Mouse (Mus musculus) brown adipose tissue, adult 24 weeks (tissue): ENCODE results near the gene Gbp5. TPM values are rescaled to one million over a fixed set of nuclear protein-coding genes. Genes with fewer than 3 reads are reported as not detected.
A peak's percentile ranks its signal among the peaks of the same experiment; 100 is the strongest.
"Not testable (repeated sequence)": the region's sequence is repeated elsewhere in the genome, so short reads cannot be mapped to it uniquely, and the experiment has no call there.

ENCODE experiments used
- H3K27ac ChIP-seq: fragments of 200-500 bp; replicated peaks from 2 replicates; pipeline ENCODE4 v1.5.1; 2012; ENCODE audit warnings: low read depth, mild to moderate bottlenecking, low read length
- H3K4me1 ChIP-seq: fragments of 200-500 bp; 2 replicates; pipeline ENCODE4 v1.6.1; 2012; ENCODE audit warnings: low read length, mixed read lengths; ENCODE audit not compliant: control insufficient read depth, insufficient read depth, insufficient read length
- H3K4me3 ChIP-seq: fragments of 200-500 bp; 2 replicates; pipeline ENCODE4 v1.5.1; 2012; ENCODE audit warnings: low read depth, mild to moderate bottlenecking, low read length, moderate library complexity; ENCODE audit not compliant: insufficient read depth
- polyA plus RNA-seq: library from polyadenylated mRNA; stranded (reverse); fragments of >200 nt; gene quantifications from 2 replicates; pipeline ENCODE4 v1.2.4, GENCODE M21; 2012; ENCODE audit not compliant: missing spikeins, insufficient read depth, insufficient read length

The Gbp5 gene
- polyA plus RNA-seq, 1 experiment: 3.0 TPM

DNA sequence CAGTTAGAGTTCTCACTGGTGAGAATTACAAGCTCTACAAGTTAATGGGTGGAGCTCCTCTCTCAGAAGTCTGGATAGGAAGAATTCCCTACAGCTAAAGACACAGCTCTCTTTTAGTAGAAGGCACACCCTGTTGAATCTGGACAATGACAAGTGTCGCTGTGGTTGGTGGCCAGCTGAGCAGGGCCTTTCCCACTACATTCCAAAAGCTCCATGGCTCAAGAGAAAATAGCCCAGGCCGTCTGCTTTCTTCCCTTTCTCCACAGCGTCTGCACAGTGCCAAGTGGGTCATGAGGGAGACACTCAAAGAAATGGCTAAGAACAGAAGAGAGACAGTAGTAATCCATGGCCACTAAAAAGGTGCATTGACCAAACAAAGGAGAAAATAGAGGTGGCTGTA, 34.3 kb downstream of the Gbp5 start:
- no peak overlapping the region for H3K27ac ChIP-seq
- peaks cover 10% of the 10 kb centered on the region; the same call in 1 of the 2 replicates for H3K4me1 ChIP-seq
- H3K4me3 ChIP-seq: no peak overlapping the region

DNA sequence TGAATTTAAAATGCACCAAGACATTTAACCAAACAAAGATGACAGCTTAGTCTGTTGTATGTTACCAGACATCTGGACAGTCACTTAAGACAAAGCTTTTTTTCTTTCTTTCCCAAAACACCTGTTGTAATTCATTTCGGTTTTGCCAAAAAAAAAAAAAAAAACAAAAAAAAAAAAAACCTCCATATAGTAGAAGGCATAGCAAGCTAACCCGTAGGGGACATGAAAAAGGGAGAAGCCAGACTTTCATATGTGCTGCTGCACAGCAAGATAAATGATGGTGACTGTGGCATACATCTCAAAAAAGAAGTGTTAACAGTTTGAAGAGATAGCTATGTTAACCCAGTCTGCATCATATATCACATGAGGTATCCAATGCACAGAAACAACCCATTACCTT, 35.8 kb downstream of the Gbp5 start:
- peaks cover 10% of the 10 kb centered on the region; the same call in 1 of the 2 replicates for H3K4me1 ChIP-seq
- peak overlapping the region; percentile 57 for H3K27ac ChIP-seq
- H3K4me3 ChIP-seq: peak overlapping the region; percentile 70

DNA sequence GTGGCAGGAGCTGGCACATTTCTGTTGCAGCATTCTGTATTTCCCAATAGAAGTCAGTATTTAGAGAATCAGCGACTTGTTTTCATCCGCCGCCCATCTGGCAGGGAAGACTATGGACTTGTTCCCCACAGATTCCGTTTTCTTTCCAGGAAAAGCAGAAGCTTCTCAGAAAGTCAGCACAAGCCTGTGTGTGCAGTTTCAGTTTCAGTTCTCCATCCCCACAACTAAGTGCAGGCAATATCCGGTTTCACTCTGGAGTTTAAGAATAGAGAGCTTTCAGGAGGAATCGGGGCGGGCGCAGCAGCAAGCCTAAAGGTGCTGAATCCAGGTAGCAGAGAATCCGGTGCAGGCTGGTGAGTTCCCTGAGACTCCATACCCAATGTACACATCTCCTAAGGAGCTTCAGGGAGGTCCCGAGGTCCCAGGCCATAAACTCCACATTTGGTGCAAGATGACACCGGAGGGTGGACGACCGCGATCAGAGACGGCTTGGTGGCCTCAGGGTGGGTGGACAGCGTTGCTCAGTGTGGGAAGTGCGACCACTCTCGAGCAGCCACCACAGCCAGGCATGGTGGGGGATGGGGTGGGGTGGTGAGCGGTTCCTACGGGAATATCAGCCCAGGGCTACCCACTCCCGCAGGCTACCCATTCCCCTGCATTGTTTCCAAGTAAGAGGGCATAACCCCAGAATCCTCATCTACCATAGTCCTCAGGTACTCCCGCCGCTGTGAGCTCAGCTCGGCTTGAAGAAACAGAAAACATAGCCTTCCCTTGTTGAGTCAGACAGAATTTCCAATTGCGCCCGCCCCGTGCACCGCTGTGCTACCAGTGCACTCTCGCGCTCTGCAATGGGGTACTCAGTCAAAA, 36.5 kb downstream of the Gbp5 start, which contains the start of gene Gbp7:
Gene Gbp7 (plus strand): TSS at position 256 of the 867 bp plus-strand sequence.
- Histone ChIP-seq H3K4me3 (peak within 1 kb of the TSS; percentile 70), H3K4me1 (peaks cover 10% of the 10 kb centered on the region; the same call in 1 of the 2 replicates), H3K27ac (peak within 1 kb of the TSS; percentile 70)

DNA sequence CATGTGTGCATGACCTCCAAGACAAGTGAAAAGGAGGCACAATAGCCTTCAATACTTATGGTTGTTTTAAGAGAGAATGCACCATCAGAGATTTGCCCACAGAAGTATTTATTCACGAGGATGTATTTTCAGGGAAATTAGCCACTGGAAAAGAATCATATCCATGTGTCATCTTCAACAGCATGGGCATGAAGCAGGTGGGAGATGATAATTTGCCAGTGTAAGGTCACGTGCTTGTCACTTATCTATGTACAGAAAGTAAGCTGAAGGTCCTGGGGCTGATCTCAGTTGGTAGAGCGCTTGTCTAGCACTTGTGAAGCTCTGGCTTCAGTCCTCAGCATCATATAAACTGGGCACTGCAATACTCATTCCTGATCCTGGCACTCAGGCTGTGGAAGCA, 37.8 kb downstream of the Gbp5 start:
- H3K27ac ChIP-seq: no peak overlapping the region
- peak overlapping the region; percentile 29; the same call in 1 of the 2 replicates for H3K4me3 ChIP-seq
- H3K4me1 ChIP-seq: peaks cover 10% of the 10 kb centered on the region; the same call in 1 of the 2 replicates

DNA sequence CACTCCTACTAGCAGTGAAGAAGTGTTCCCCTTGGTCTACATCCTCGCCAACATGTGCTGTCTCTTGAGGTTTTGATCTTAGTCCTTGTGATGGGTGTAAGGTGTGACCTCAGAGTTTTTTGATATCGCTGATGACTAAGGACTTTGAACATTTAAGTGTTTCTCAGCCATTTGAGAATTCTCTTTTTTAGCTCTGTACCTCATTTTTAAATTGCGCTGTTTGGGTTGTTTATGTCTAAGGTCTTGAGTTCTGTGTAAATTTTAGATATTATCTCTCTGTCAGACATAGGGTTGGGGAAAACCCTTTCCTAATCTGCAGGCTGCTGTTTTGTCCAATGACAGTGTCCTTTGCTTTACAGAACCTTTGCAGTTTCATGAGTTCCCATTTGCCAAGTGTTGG, 39.4 kb downstream of the Gbp5 start:
- H3K27ac ChIP-seq: no peak overlapping the region
- peaks cover 10% of the 10 kb centered on the region; the same call in 1 of the 2 replicates for H3K4me1 ChIP-seq
- H3K4me3 ChIP-seq: no peak overlapping the region

DNA sequence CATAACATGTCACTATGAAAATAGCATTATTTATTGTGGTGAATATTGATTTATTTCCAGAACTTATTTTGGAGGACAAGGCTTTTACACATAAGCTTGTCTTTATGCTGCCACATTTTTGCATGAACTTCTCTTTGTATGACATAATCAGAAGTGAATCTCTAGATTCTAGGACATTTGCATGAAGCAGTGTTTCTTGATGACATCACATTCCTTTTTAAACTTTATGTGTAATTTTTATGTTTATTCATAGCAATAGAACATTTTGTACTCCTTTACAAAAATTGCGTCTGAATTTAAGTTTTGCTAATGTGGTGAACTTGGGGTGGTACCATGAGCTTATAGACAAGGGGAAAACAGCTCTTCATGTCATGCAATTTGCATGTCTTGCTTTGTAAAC, 41.9 kb downstream of the Gbp5 start:
- Histone ChIP-seq H3K4me3 (no peak overlapping the region), H3K4me1 (peaks cover 3% of the 10 kb centered on the region; the same call in 1 of the 2 replicates), H3K27ac (no peak overlapping the region)

DNA sequence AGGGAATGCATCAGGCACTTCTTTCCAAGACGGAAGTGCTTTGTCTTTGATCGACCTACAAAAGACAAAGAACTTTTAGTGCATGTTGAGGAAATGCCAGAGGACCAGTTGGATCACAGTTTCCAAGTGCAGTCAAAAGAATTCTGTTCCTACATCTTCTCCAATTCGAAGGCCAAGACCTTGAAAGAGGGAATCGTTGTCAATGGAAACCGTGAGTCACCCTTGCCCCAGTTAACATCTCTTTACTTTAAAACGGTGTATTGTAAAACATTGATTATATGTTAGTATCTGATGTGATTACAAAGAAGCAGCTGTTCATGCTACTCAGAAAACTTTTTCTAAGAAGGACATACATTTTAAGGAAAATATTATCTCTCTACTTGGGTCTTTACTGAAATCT, 47.6 kb downstream of the Gbp5 start:
- no peak overlapping the region for H3K27ac ChIP-seq
- H3K4me1 ChIP-seq: no peaks in the 10 kb centered on the region
- no peak overlapping the region for H3K4me3 ChIP-seq

DNA sequence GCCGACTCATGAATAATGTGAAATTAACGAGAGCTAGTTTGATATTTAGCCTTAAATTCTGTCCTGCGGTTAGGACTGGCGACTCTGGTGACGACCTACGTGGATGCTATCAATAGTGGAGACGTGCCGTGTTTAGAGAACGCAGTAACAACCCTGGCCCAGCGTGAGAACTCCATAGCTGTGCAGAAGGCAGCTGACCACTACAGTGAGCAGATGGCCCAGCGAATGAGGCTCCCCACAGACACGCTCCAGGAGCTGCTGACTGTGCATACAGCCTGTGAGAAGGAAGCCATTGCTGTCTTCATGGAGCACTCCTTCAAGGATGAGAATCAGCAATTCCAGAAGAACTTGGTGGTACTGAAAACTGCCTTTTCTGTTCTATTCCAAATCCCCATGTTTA, 49.0 kb downstream of the Gbp5 start:
- H3K27ac ChIP-seq, H3K4me3 ChIP-seq, H3K4me1 ChIP-seq: not testable (repeated sequence)

DNA sequence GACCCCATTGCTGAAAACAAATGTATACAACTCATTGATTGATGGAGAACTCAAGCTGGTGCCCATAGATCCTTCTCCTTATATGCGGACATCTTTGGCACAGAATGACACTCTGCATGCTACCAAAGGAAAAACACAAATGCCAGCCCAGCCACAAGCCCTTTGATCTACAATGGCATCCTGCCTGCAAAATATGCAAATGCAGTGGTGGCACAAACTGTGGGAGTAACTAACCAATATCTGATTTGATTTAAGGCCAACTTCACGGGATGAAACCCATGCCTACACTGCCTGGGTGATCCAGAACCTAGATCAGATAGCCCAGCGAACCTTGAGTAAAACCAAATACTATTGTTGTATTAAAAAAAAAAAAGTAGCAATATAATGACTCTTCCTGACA, 52.9 kb downstream of the Gbp5 start:
- no peak overlapping the region for H3K4me3 ChIP-seq
- H3K4me1 ChIP-seq: 0 out of 2 replicates have a peak, but pooled peaks cover 3% of the 10 kb centered on the region
- H3K27ac ChIP-seq: no peak overlapping the region

DNA sequence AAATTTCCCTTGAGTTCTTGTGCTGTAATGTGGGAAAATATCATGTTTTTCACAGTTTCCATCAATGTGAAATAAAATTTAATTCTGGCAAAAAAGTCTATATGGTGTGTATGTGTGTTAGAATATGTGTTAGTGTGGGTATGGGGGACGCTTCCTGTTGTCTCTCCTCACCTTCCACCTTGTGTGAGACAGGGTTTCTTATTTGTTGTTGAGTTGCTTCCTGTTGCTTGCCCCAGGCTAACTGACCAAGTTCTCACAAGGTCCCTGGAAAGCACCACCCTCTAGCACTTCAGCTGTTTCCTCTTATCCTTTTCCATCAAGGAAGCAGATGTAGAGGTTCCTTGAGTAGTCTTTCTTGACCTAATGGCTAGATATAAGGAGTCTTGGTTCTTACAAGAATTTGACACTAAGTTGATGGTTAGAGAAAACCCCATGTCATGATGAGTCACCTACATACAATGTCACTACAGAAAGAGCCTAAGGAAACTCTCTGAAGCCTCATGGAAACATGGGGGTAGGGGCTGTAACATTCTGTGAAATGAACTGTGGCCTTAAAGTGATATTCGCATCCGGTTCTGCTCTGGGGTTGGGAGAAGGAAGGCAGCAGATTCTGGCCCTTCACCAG, 56.4 kb downstream of the Gbp5 start:
- 0 out of 2 replicates have a peak, but pooled peaks cover 3% of the 10 kb centered on the region for H3K4me1 ChIP-seq
- H3K4me3 ChIP-seq: no peak overlapping the region
- H3K27ac ChIP-seq: no peak overlapping the region

DNA sequence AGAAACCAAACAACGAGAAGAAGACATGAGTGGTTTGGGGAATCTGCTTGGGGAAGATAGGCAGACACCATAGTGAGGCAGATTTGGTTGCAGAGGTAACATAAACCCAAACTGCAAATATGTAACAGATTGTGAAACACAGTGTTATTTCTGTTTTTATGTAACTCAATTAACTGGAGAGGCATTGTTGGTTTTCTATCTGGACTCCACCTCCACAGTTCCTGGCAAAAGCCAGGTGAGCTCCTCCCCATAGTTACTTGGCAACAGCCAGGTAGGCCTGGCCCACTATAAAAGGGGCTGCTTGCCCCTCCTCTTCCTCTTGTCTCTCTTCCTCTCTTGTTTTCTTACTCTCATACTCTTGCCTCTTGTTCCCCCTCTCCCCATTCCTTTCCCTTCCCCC, 60.8 kb downstream of the Gbp5 start:
- no peak overlapping the region for H3K4me3 ChIP-seq
- H3K27ac ChIP-seq: no peak overlapping the region
- H3K4me1 ChIP-seq: no peaks in the 10 kb centered on the region

DNA sequence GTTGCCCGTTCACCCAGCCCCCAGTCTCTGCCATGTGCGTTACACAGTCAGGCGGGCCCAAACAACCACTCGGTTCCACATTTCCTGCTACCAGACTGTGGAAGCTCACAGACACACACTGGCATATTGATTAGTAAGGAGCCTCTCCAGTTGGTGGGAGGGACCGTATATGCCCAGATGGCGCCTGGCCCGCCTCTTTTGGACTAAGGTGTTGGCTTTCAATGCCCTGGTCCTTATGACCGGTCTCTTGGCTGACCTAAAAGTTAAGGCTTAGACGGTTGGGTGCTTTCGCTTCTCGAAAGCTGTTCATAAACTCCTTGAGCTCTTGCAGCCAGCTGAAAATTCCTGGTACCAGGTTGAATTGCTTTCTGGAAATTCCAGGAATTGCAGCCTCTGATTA, 61.8 kb downstream of the Gbp5 start:
- Histone ChIP-seq H3K4me1 (no peaks in the 10 kb centered on the region), H3K4me3 (no peak overlapping the region), H3K27ac (no peak overlapping the region)

DNA sequence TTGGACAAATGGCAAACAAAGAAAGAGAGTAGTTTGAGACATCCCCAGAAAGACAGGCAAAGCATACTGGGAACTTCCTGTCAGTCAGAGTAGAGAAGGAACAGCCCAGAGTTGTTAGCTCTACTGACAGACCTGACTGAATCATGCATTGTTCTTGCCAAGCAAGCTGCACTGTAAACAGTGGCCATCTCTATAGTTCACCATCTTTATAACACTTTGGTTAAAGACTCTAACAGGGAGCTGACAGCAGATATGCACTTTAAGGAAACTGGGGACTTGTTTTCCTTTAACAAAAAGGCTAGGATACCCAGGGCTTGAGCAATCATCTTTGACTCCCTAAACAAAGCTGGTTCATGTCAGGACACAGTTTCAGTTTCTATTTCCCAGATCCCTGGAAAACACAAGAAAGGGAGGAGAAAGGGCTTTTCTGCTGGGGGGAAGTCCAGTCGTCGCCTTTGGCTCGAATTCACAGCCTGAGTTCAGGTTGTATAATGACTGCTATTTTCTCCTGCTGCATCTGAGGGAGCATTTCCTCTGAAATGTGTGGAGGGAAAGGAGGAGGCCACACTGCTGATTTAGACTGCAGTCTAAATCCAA, 66.0 kb downstream of the Gbp5 start, which contains the start of gene Gbp3:
Gene Gbp3 (plus strand): TSS at position 395 of the 597 bp plus-strand sequence.
- peak within 1 kb of the TSS; percentile 58 for H3K27ac ChIP-seq
- H3K4me3 ChIP-seq: peak within 1 kb of the TSS; percentile 64
- peaks cover 4% of the 10 kb centered on the region; the same call in 1 of the 2 replicates for H3K4me1 ChIP-seq

DNA sequence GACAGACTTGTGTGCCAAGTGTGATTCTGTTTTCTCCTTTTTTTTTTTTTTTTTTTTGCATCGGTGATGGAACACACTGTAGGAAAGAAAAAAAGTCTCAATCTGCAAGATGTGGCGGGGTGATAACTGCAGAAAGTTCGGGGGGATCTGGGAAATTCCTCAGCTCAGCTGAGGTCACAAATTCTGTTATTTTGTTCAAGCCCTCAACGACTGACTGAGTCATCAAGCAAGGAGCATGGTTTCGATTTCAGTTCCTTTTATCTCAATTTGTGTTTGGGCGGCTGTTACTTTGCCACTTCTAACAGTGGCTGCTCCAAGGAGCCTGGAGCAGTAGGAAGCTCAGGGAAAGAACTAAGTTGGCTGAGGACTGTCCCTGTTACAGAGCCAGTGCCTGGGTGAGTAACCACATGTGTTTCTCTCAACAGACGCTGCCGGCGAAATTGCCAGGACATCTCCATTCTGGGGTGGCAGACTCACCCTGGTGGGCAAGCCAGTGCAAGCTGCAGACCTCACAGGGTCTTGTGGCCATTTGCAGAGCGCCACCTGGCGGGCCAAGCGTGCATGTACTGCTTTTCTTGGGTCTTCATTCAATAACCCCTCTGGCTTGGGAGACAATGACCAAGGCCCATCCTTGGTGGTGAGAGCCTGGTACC, 66.6 kb downstream of the Gbp5 start:
- H3K27ac ChIP-seq: peak overlapping the region; percentile 58
- H3K4me1 ChIP-seq: peaks cover 4% of the 10 kb centered on the region; the same call in 1 of the 2 replicates
- H3K4me3 ChIP-seq: peak overlapping the region; percentile 64
